Mouse (Mus musculus) spleen, adult 2 months (tissue): ENCODE data around the gene Hsd17b3.

Experiments
- CTCF ChIP-seq: fragments of 200-500 bp; IDR thresholded peaks from 2 replicates; pipeline ENCODE4 v1.5.1; 2011; ENCODE audit warnings: mild to moderate bottlenecking, inconsistent platforms; ENCODE audit not compliant: insufficient read depth, insufficient read length, insufficient replicate concordance; ENCODE audit errors: extremely low read depth
- POLR2A ChIP-seq: fragments of 200-500 bp; IDR thresholded peaks from 2 replicates; pipeline ENCODE4 v1.6.1; 2011; ENCODE audit warnings: low read depth, low read length, inconsistent platforms

- no peak for TF ChIP-seq CTCF
- no peak for TF ChIP-seq POLR2A
Measured at GRCm38 (mm10) chr13:64018586-64019141, 70.4 kb downstream of the Hsd17b3 start.
